Mouse (Mus musculus): Measurements from ENCODE around the gene Src. TPM values are rescaled to one million over a fixed set of nuclear protein-coding genes. Genes with fewer than 3 reads are reported as not detected.

Src gene
- total RNA-seq, 1 experiment: 36.7 TPM

- peaks cover 4% of the 10 kb centered on the region; the same call in 1 of the 2 replicates for H3K36me3 ChIP-seq (ENCODE audit: control insufficient read depth, insufficient read depth, low read length, poor library complexity, severe bottlenecking)
- H3K27ac ChIP-seq (ENCODE audit: insufficient read depth, low read depth, low read length, poor library complexity, severe bottlenecking): no peak overlapping the region
- in situ Hi-C loops (cut with MboI; ENCODE audit: low sequenced_read_pairs in 2 of 2, unreplicated experiment in 2 of 2): no loop called here
- no peak overlapping the region for H3K9ac ChIP-seq (ENCODE audit: insufficient read depth, low read depth, low read length, poor library complexity, severe bottlenecking)
- no peak for TF ChIP-seq CHD2 (IDR thresholded peaks at IDR 0.05; ENCODE audit: low read depth, low read length)
- TF ChIP-seq HCFC1 (IDR thresholded peaks at IDR 0.05; ENCODE audit: borderline replicate concordance, insufficient read depth, low read length): no peak
- no peak for TF ChIP-seq MAFK (IDR thresholded peaks at IDR 0.05; ENCODE audit: insufficient read depth, low read depth, low read length)
- TF ChIP-seq ZNF384 (IDR thresholded peaks at IDR 0.05; ENCODE audit: low read depth, low read length): no peak
- TF ChIP-seq ZC3H11A (IDR thresholded peaks at IDR 0.05; ENCODE audit: borderline replicate concordance, low read depth, low read length): no peak
- DNase-seq (ENCODE audit: low read depth, low spot score): no peak
- H3K9me3 ChIP-seq (ENCODE audit: control insufficient read depth, insufficient read depth, low read depth, low read length): no peaks in the 10 kb centered on the region
- no peak overlapping the region for H3K4me3 ChIP-seq (ENCODE audit: insufficient read depth in 1 of 2, low read depth in 1 of 2, low read length in 2 of 2, poor library complexity in 1 of 2, severe bottlenecking in 1 of 2)
- peaks cover 0 to 9% of the 10 kb centered on the region in 2 experiments; a peak in 2 of 4 replicates for H3K4me1 ChIP-seq (ENCODE audit: control insufficient read depth in 2 of 2, insufficient read depth in 2 of 2, low read length in 2 of 2, poor library complexity in 1 of 2)
These were observed 32.7 kb downstream of the Src start for GRCm38 (mm10) chr2:157450905-157451304.

GRCm38 (mm10) chr2:157451372-157452040 is 33.3 kb downstream of the Src start:
- peaks cover 2% of the 10 kb centered on the region; the same call in 1 of the 2 replicates for H3K36me3 ChIP-seq (ENCODE audit: control insufficient read depth, insufficient read depth, low read length, poor library complexity, severe bottlenecking)
- H3K27ac ChIP-seq (ENCODE audit: insufficient read depth, low read depth, low read length, poor library complexity, severe bottlenecking): no peak overlapping the region
- no peak for DNase-seq (ENCODE audit: low read depth, low spot score)
- H3K9ac ChIP-seq (ENCODE audit: insufficient read depth, low read depth, low read length, poor library complexity, severe bottlenecking): no peak overlapping the region
- TF ChIP-seq HCFC1 (IDR thresholded peaks at IDR 0.05; ENCODE audit: borderline replicate concordance, insufficient read depth, low read length) (no peak), CHD2 (IDR thresholded peaks at IDR 0.05; ENCODE audit: low read depth, low read length) (no peak)
- peaks cover 0 to 9% of the 10 kb centered on the region in 2 experiments; a peak in 2 of 4 replicates for H3K4me1 ChIP-seq (ENCODE audit: control insufficient read depth in 2 of 2, insufficient read depth in 2 of 2, low read length in 2 of 2, poor library complexity in 1 of 2)
- H3K9me3 ChIP-seq (ENCODE audit: control insufficient read depth, insufficient read depth, low read depth, low read length): no peaks in the 10 kb centered on the region
- in situ Hi-C loops (cut with MboI; ENCODE audit: low sequenced_read_pairs in 2 of 2, unreplicated experiment in 2 of 2): no loop called here
- H3K4me3 ChIP-seq (ENCODE audit: insufficient read depth in 1 of 2, low read depth in 1 of 2, low read length in 2 of 2, poor library complexity in 1 of 2, severe bottlenecking in 1 of 2): no peak overlapping the region

- H3K27ac ChIP-seq (ENCODE audit: insufficient read depth, low read depth, low read length, poor library complexity, severe bottlenecking): no peak overlapping the region; the same call in 1 of the 2 replicates
These were observed 39.0 kb downstream of the Src start for GRCm38 (mm10) chr2:157457100-157457806.

GRCm38 (mm10) chr2:157458472-157458871 is 40.2 kb downstream of the Src start:
- no peaks in the 10 kb centered on the region for H3K9me3 ChIP-seq (ENCODE audit: control insufficient read depth, insufficient read depth, low read depth, low read length)
- no peak overlapping the region for H3K27ac ChIP-seq (ENCODE audit: insufficient read depth, low read depth, low read length, poor library complexity, severe bottlenecking)
- in situ Hi-C loops (cut with MboI; ENCODE audit: low sequenced_read_pairs in 2 of 2, unreplicated experiment in 2 of 2): no loop called here
- no peak overlapping the region for H3K4me3 ChIP-seq (ENCODE audit: insufficient read depth in 1 of 2, low read depth in 1 of 2, low read length in 2 of 2, poor library complexity in 1 of 2, severe bottlenecking in 1 of 2)
- no peak for TF ChIP-seq ZNF384 (IDR thresholded peaks at IDR 0.05; ENCODE audit: low read depth, low read length)
- no peak; the same call in 1 of the 2 replicates for TF ChIP-seq ZC3H11A (IDR thresholded peaks at IDR 0.05; ENCODE audit: borderline replicate concordance, low read depth, low read length)
- no peak for TF ChIP-seq MAFK (IDR thresholded peaks at IDR 0.05; ENCODE audit: insufficient read depth, low read depth, low read length)
- TF ChIP-seq CHD2 (IDR thresholded peaks at IDR 0.05; ENCODE audit: low read depth, low read length): no peak
- TF ChIP-seq HCFC1 (IDR thresholded peaks at IDR 0.05; ENCODE audit: borderline replicate concordance, insufficient read depth, low read length): no peak
- peaks cover 14% of the 10 kb centered on the region; the same call in 1 of the 2 replicates for H3K36me3 ChIP-seq (ENCODE audit: control insufficient read depth, insufficient read depth, low read length, poor library complexity, severe bottlenecking)
- peaks cover 5 to 42% of the 10 kb centered on the region in 2 experiments for H3K4me1 ChIP-seq (ENCODE audit: control insufficient read depth in 2 of 2, insufficient read depth in 2 of 2, low read length in 2 of 2, poor library complexity in 1 of 2)
- H3K9ac ChIP-seq (ENCODE audit: insufficient read depth, low read depth, low read length, poor library complexity, severe bottlenecking): 0 out of 2 replicates have a peak overlapping the region, but pooled peaks have one; percentile 9
- DNase-seq (ENCODE audit: low read depth, low spot score): peak; percentile 68

More at GRCm38 (mm10) chr2:157457100-157457806, 39.0 kb downstream of the Src start:
- in situ Hi-C loops (cut with MboI; ENCODE audit: low sequenced_read_pairs in 2 of 2, unreplicated experiment in 2 of 2): no loop called here
- DNase-seq (ENCODE audit: low read depth, low spot score): peak; percentile 81
- Histone ChIP-seq H3K4me1 (ENCODE audit: control insufficient read depth in 2 of 2, insufficient read depth in 2 of 2, low read length in 2 of 2, poor library complexity in 1 of 2) (peaks cover 2 to 32% of the 10 kb centered on the region in 2 experiments; a peak in 3 of 4 replicates), H3K9me3 (ENCODE audit: control insufficient read depth, insufficient read depth, low read depth, low read length) (no peaks in the 10 kb centered on the region), H3K4me3 (ENCODE audit: insufficient read depth in 1 of 2, low read depth in 1 of 2, low read length in 2 of 2, poor library complexity in 1 of 2, severe bottlenecking in 1 of 2) (peak overlapping the region; percentile 56 to 65), H3K9ac (ENCODE audit: insufficient read depth, low read depth, low read length, poor library complexity, severe bottlenecking) (peak overlapping the region; percentile 44), H3K36me3 (ENCODE audit: control insufficient read depth, insufficient read depth, low read length, poor library complexity, severe bottlenecking) (peaks cover 14% of the 10 kb centered on the region; the same call in 1 of the 2 replicates)
- TF ChIP-seq CHD2 (IDR thresholded peaks at IDR 0.05; ENCODE audit: low read depth, low read length): no peak
- TF ChIP-seq ZC3H11A (IDR thresholded peaks at IDR 0.05; ENCODE audit: borderline replicate concordance, low read depth, low read length): peak; percentile 58; the same call in 1 of the 2 replicates
- TF ChIP-seq HCFC1 (IDR thresholded peaks at IDR 0.05; ENCODE audit: borderline replicate concordance, insufficient read depth, low read length): 0 out of 2 replicates have a peak, but pooled peaks have one; percentile 39
